Mouse (Mus musculus) thymus, adult 2 months (tissue): ENCODE results near the gene Heatr4.

Experiments
- CTCF ChIP-seq: fragments of 200-500 bp; IDR thresholded peaks from 2 replicates; pipeline ENCODE4 v1.5.1; 2012; ENCODE audit warnings: mild to moderate bottlenecking, control low read depth, low read length, moderate library complexity, borderline replicate concordance; ENCODE audit not compliant: control insufficient read depth, poor library complexity, insufficient read depth; ENCODE audit errors: extremely low read depth
- POLR2A ChIP-seq: fragments of 200-500 bp; IDR thresholded peaks from 2 replicates; pipeline ENCODE4 v1.6.1; 2012; ENCODE audit warnings: mild to moderate bottlenecking, low read length, control low read depth, moderate library complexity; ENCODE audit not compliant: control insufficient read depth, poor library complexity, insufficient read depth; ENCODE audit errors: extremely low read depth

- TF ChIP-seq CTCF = no peak
- TF ChIP-seq POLR2A = no peak
Measured at GRCm38 (mm10) chr12:83924332-83924731, 60.3 kb downstream of the Heatr4 start.
